Mouse (Mus musculus) brain, embryonic 14.5 days (tissue): ENCODE results near the gene Lrtm1.

Source experiments
- CTCF ChIP-seq: fragments of 200-500 bp; IDR thresholded peaks from 2 replicates; pipeline ENCODE4 v1.5.1; 2012; ENCODE audit warnings: inconsistent platforms, mild to moderate bottlenecking, moderate library complexity, borderline replicate concordance; ENCODE audit not compliant: insufficient read depth, insufficient read length; ENCODE audit errors: extremely low read depth
- POLR2A ChIP-seq: fragments of 200-500 bp; IDR thresholded peaks from 2 replicates; pipeline ENCODE4 v1.6.1; 2012; ENCODE audit warnings: mild to moderate bottlenecking, inconsistent platforms, borderline replicate concordance; ENCODE audit not compliant: poor library complexity, insufficient read depth, insufficient read length, severe bottlenecking; ENCODE audit errors: extremely low read depth

GRCm38 (mm10) chr14:29042355-29042754 is 24.3 kb downstream of the Lrtm1 start:
- no peak for TF ChIP-seq CTCF
- no peak for TF ChIP-seq POLR2A
